Mouse (Mus musculus) testis, adult 2 months (tissue): Measurements from ENCODE around the gene Dclk2. TPM values are rescaled to one million over a fixed set of nuclear protein-coding genes. Genes with fewer than 3 reads are reported as not detected.

ENCODE experiments used
- H3K27ac ChIP-seq: fragments of 200-500 bp; 2 replicates; pipeline ENCODE4 v1.5.1; 2012; ENCODE audit warnings: low read depth, low read length; ENCODE audit not compliant: control insufficient read depth, insufficient read depth
- H3K27me3 ChIP-seq: fragments of 200-500 bp; 2 replicates; pipeline ENCODE4 v1.6.1; 2012; ENCODE audit warnings: mild to moderate bottlenecking, low read length, moderate library complexity; ENCODE audit not compliant: control insufficient read depth, insufficient read depth
- H3K36me3 ChIP-seq: fragments of 200-500 bp; 2 replicates; pipeline ENCODE4 v1.6.1; 2012; ENCODE audit warnings: mild to moderate bottlenecking, low read length; ENCODE audit not compliant: control insufficient read depth, insufficient read depth
- H3K4me1 ChIP-seq: fragments of 200-500 bp; 2 replicates; pipeline ENCODE4 v1.6.1; 2012; ENCODE audit warnings: low read length; ENCODE audit not compliant: control insufficient read depth, insufficient read depth
- H3K4me3 ChIP-seq: fragments of 200-500 bp; 2 replicates; pipeline ENCODE4 v1.5.1; 2012; ENCODE audit warnings: low read depth, mild to moderate bottlenecking, low read length, moderate library complexity, mixed read lengths; ENCODE audit not compliant: control insufficient read depth
- CTCF ChIP-seq: fragments of 200-500 bp; IDR thresholded peaks from 2 replicates; pipeline ENCODE4 v1.5.1; 2012; ENCODE audit warnings: low read depth, mild to moderate bottlenecking, inconsistent platforms, low read length, moderate library complexity; ENCODE audit not compliant: control insufficient read depth, insufficient read depth, insufficient replicate concordance
- POLR2A ChIP-seq: fragments of 200-500 bp; IDR thresholded peaks from 2 replicates; pipeline ENCODE4 v1.6.1; 2012; ENCODE audit warnings: low read depth, mild to moderate bottlenecking, inconsistent platforms, low read length, moderate library complexity; ENCODE audit not compliant: control insufficient read depth
- polyA plus RNA-seq: library from polyadenylated mRNA; depleted of rRNA; stranded (reverse); fragments of >200 nt; gene quantifications from 2 replicates; pipeline ENCODE4 v1.2.3, GENCODE M21; 2012; rRNA removed

Dclk2 gene
- polyA plus RNA-seq, result 1.1 and 1.3 TPM in 2 replicates

DNA sequence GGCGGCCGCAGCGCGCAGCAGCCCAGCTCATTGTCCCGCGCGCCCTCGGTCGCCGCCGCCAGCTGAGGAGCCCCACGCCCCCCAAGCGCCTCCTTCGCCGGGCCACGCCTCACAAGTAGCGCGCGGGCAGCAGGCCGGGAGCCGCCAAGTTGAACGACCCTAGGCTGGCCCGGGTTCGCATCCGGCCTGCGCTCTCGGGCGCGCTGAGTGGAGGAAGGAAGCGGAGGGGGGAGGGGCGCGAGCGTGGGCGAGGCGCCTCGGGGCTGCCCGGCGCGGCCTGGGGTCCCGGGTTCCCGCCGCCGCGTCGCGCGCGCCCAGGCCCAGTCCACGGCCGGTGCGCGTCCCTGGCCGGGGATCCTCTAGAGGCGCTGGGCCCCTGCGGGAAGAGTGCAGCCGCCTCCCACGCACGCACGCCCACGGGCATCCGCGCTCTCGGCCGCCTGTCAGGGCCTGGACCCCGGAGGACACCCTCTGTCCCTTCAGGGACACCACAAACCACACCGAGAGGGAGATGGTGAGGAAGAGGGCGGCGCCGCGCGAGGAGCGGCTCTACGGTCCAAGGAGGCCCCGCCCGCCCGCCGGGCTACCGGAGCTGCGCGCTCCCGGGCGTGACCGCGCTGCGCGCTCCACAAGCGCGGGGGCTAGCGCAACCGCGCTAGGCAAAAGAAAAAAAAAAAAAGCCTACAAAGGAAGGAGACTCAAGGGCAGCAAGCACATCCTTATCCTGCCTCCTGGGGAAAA is at the start of gene Dclk2:
Gene Dclk2, minus strand, starts transcription at position 510 of the 741 bp plus-strand sequence.
- no peak within 1 kb of the TSS for H3K27ac ChIP-seq
- H3K36me3 ChIP-seq, result no peaks in the 10 kb centered on the region
- H3K27me3 ChIP-seq, result no peaks in the 10 kb centered on the region

DNA sequence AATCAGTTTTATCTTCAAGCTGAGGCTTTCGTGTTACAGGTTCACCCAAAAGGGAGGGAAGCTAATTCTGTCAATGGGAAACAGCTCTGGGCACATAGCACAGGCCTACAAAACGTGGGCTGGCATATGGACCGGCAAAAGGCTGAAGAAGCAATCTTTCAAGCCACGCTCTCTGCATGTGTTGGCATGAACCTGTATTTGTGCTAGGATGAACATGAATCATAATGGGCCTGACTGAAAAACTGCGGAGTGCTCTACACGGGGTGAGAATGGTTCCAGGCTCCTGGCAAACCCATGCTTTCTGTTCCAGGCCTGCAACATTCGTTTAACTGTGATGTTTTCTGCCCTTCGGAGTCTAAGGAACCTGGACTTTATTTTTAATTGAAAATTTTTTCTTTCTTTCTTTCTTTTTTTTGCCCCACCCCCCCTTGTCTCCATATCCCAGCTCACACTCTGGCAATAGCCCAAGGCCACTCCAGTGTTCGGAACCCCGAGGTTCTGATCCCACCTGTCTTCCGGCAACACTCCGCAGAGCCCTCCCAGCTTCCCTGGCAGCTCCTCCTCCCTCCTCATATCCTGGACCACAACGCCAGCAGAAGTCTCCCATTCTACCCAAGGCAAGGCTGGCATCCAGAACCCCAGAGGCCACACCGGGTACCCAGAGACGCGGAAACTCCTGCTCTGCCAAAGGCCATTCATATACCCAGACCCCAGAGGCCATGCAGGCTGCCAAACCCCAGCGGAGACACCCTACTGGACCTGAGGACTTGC is 42.2 kb upstream of the Dclk2 start:
- H3K36me3 ChIP-seq, result no peaks in the 10 kb centered on the region
- H3K27me3 ChIP-seq, result no peaks in the 10 kb centered on the region
- TF ChIP-seq POLR2A (no peak), CTCF (no peak)
- peaks cover 8% of the 10 kb centered on the region for H3K4me1 ChIP-seq
- H3K4me3 ChIP-seq, result no peak overlapping the region
- no peak overlapping the region for H3K27ac ChIP-seq

More for the DNA sequence above, at the start of gene Dclk2:
- peaks cover 9% of the 10 kb centered on the region for H3K4me1 ChIP-seq
- peak within 1 kb of the TSS; percentile 87 for H3K4me3 ChIP-seq
- TF ChIP-seq POLR2A (no peak), CTCF (no peak)

DNA sequence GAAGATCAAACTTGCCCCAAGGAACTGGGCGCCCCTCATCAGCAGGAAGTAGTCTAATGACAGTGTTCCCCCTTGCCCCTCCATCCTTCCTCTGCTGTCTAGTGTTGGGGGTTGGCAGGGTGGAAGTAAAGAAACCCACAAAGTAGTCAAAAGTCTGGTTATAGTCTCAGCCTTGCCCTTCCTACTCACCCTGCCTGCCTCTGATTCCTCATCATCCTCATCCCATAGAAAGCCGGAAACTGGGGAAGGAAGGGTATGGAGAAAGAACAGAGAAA is 40.7 kb upstream of the Dclk2 start:
- H3K36me3 ChIP-seq, result no peaks in the 10 kb centered on the region
- no peak overlapping the region for H3K27ac ChIP-seq
- TF ChIP-seq CTCF (no peak), POLR2A (no peak)
- H3K4me1 ChIP-seq, result peaks cover 8% of the 10 kb centered on the region
- no peaks in the 10 kb centered on the region for H3K27me3 ChIP-seq
- H3K4me3 ChIP-seq, result no peak overlapping the region

DNA sequence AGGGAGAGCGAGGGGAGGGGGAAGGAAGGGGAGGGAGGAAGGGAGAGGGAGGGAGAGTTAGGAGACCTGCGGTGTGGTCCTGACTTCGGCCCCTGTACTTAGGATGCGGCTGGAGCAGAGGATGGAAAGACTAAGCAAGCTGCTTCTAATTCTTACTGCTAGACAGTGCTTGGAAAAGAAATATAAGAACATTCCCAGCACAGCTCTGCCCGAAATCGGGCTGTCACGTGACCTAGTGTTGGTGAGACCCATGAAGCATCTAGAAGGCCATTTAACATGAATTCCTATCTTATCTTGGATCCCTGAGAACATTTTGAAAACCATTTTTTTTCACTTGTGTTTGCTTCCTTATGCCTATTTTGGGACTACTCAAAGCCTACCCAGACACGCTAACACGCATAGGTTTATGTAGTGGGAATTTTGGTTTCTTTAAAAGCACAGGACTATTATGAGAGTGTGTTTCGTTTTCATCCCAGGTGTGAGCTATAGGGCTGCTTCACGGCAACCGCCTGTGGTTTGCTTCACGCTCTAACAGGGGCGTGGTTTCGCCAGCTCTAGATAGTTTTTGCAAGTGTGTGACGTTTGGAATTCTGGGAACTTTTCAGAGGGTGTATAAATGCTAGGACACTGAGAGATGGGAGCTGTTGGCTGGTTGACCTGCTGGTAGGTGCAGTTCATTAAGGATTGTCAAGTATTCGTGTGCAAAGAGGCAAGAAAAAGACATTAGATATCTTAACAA is 40.2 kb upstream of the Dclk2 start:
- H3K4me1 ChIP-seq, result peaks cover 8% of the 10 kb centered on the region
- H3K4me3 ChIP-seq, result no peak overlapping the region
- TF ChIP-seq POLR2A, result no peak
- TF ChIP-seq CTCF, result no peak
- H3K27me3 ChIP-seq, result no peaks in the 10 kb centered on the region
- no peaks in the 10 kb centered on the region for H3K36me3 ChIP-seq
- no peak overlapping the region for H3K27ac ChIP-seq

DNA sequence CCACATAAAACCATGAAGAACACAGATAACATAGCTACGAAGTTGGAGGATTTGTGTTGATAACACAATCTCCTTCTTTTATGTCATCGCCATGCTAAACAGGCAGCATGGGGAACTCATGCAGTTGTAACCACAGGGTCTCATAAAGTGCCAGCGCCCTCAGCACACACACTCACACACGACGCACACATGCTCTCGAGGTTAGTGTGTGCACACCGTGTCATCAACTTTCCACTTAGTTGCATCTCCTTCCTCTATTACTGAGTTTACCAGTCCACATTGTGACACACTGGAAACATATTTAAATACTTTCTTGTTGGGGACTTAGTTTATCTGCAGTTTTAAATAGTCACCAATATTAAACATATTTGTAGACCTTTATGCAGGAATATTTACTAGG is 38.4 kb upstream of the Dclk2 start:
- Histone ChIP-seq H3K4me3 (no peak overlapping the region), H3K27me3 (no peaks in the 10 kb centered on the region), H3K4me1 (peaks cover 8% of the 10 kb centered on the region), H3K27ac (no peak overlapping the region), H3K36me3 (no peaks in the 10 kb centered on the region)
- TF ChIP-seq POLR2A (no peak), CTCF (no peak)

DNA sequence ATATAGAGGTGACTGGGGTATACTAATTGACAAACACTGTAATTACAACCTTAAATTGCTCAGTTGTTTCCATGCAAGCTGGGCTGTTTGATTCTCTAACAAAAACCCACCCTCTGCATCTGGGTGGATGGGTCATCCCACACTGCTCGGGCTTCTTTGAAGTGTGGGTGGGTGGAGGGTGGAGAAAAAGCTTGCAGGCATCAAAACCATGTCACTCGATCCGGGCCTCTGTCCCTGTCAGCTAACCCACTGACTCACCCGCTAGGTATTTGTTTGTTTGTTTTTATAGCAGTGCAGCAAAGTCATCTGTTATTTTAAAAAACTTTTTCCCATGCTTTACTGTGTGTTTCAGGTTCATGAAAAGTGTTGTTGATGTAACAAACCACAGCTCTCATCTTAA is 34.7 kb upstream of the Dclk2 start:
- Histone ChIP-seq H3K36me3 (no peaks in the 10 kb centered on the region), H3K27ac (no peak overlapping the region), H3K27me3 (no peaks in the 10 kb centered on the region), H3K4me1 (no peaks in the 10 kb centered on the region), H3K4me3 (no peak overlapping the region)
- TF ChIP-seq CTCF (no peak), POLR2A (no peak)

DNA sequence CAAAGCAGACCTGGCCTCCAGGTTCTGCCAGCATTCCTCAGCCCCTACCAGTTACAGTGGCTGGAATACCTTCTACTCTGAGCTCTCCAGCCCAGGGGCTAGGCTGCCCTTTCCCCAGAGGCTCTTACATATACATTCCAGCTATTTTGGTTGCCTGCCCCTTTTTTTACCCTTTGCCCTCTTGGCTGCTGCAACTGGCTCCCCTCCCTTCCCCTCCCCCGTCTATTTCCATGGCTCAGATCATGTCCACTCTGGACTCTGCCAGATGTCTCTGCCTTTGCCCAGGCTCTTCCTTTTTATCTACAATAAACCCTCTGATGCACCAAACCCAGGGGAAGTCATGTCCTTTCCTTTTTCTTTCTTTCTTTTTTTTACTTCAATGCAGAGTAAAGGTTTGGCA is 33.9 kb upstream of the Dclk2 start:
- no peaks in the 10 kb centered on the region for H3K36me3 ChIP-seq
- H3K4me1 ChIP-seq, result no peaks in the 10 kb centered on the region
- TF ChIP-seq CTCF (no peak), POLR2A (no peak)

More for the DNA sequence above, 33.9 kb upstream of the Dclk2 start:
- H3K4me3 ChIP-seq, result no peak overlapping the region
- H3K27ac ChIP-seq, result no peak overlapping the region
- H3K27me3 ChIP-seq, result no peaks in the 10 kb centered on the region
